Comparison of ENCODE assay signal across 8 mouse cellular contexts in the genomic region with DNA sequence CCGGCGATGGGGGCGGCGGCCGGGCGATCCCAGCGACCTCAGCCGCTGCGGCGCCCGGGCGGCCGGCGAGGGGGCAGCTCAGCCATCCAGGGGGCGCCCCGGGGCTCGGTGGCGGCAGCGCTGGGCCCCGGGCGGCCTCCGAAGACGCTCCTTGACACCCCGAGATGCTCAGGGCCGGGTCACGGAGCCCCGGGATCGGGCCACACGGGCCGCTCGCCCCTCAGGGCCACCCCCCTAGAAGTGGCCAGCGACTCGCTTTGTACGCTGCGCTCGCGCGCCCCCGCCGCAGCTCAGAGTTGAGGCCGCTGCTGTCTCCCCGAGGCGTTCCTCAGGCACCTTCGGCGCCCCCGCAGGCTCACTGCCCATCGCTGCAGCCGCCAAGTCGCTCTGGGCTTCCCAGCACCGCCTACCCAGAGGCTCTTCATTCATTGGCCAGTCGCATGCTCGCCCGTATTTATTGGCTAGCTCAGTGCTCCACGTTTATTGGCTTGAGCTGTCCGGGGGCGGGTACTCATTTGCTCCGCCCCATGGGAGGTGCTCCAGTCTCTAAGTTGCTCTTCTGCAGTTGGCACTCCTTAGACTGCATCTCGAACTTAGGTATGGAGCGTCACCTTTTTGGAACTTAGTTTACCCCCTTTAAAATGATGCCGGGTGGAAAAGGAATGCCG. TPM values are rescaled to one million over a fixed set of nuclear protein-coding genes. Genes with fewer than 3 reads are reported as not detected.
DNase-seq lines count a peak whose midpoint lies in the region; ATAC-seq lines count a peak whose summit lies in the region.

A gene (minus strand): TSS at position 357 of the 668 bp plus-strand sequence.

- peak; percentile 97 to 98 for DNase-seq in adrenal gland, adult (ENCODE audit: inconsistent age in 2 of 2, low spot score in 1 of 2)
- DNase-seq in embryo, embryonic 10.5 days (ENCODE audit: low spot score), result peak; percentile 99
- DNase-seq in gastrocnemius, postnatal 14 days, result peak; percentile 94
- DNase-seq in left cerebral cortex, postnatal 10 days (ENCODE audit: extremely low spot score in 1 of 2, low spot score in 2 of 2), result peak; percentile 96
- DNase-seq in right cerebral cortex, postnatal 25 days, result peak; percentile 96
- DNase-seq in urinary bladder, postnatal 4 days (ENCODE audit: low spot score in 2 of 2), result peak; percentile 91 to 94

- peak; percentile 87 for ATAC-seq in inflammation-experienced regulatory T-cells, adult 6 months
- ATAC-seq in megakaryocyte-erythroid progenitor cell, adult 5-6 weeks (replicated peaks; ENCODE audit: low FRiP score, low TSS enrichment, poor library complexity, severe bottlenecking), result peak; percentile 92

- intact Hi-C loops in gastrocnemius, postnatal 14 days (cut with DNase I; ENCODE audit: low total_unique reads), result no loop called here
- intact Hi-C loops in left cerebral cortex, postnatal 10 days (cut with DNase I), result no loop called here

RNA-seq across cellular contexts. Expression of the gene that starts here (rescaled TPM):
- total RNA-seq in gastrocnemius, postnatal 14 days (2021), result 10 to 100 TPM; 25.9 to 26.0 TPM
- polyA plus RNA-seq in inflammation-experienced regulatory T-cells, adult 6 months (2017; shearing (Covaris generic)), result 1 to 10 TPM; 4.1 to 5.1 (median 4.6) TPM
- total RNA-seq in left cerebral cortex, postnatal 10 days (2021), result 10 to 100 TPM; 27.5 to 30.2 TPM
- 12.5 and 13.2 TPM in 2 replicates for total RNA-seq in megakaryocyte-erythroid progenitor cell, adult 5-6 weeks (2014; fragmentation: Nextera tagmentation)
- total RNA-seq in megakaryocyte-erythroid progenitor cell, adult 5-6 weeks (2017), result 1.8 and 3.2 TPM in 2 replicates

Comparison
In these comparisons a context has a peak if more than half of its experiments do, and no peak if none do; other contexts are left out.
1. Peak in every context shown above with its lines: DNase-seq and ATAC-seq.